Mouse (Mus musculus): ENCODE data around the gene Ice2.

Ice2 gene

GRCm38 (mm10) chr9:69458982-69459381 is 61.3 kb downstream of the Ice2 start:
- DNase-seq (ENCODE audit: low read depth, low spot score): peak; percentile 40

- peak; percentile 59 for DNase-seq (ENCODE audit: low read depth, low spot score)
Measured at GRCm38 (mm10) chr9:69459876-69460275, 62.2 kb downstream of the Ice2 start.

DNA sequence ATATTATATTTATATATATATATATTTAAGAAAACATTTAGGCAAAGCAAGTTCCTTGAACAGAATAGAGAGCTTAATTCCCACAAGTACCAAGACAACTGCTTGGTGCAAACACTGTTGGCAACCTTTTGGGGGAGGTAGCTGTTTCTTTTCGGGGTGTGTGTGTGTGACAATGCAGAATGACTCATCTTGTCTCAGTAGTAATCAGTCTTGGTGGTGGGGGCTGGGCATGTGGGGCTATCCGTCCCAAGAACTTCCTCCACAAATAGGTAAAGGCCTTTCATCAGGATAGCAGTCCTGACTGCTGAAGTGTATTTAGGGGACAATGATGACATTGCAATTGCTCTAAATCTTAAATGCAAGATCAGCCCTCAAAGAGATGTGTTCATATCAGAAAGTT is 65.3 kb downstream of the Ice2 start:
- DNase-seq (ENCODE audit: low read depth, low spot score): no peak

DNA sequence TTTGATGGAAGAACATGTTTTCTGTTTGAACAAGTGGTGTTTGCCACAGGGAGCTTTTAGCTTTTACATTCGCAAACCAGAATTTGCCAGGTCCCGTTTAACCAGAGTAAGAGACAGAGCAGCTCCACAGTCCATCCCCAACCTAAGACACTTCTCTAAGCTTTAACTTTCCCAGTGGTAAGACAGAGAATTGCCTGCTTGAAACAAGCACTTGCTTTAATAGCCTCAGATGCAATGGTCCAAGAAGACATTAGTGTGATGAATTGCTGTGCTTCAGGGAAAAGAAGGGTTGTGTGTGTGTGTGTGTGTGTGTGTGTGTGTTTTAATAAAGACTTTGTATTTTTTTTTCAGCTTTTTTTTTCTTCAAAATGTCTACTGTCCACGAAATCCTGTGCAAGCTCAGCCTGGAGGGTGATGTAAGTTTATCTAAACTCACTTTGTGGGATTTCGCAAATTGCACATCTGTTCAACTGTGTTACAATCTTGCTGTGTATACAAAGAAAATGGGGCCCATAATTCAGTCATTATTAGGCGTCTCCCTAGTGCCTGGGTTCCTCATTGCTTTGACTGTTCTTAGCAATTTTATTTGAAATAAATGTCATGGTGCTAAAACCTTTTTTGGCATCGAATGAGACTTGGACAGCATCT is 66.5 kb downstream of the Ice2 start:
- no peak for DNase-seq (ENCODE audit: low read depth, low spot score)

DNA sequence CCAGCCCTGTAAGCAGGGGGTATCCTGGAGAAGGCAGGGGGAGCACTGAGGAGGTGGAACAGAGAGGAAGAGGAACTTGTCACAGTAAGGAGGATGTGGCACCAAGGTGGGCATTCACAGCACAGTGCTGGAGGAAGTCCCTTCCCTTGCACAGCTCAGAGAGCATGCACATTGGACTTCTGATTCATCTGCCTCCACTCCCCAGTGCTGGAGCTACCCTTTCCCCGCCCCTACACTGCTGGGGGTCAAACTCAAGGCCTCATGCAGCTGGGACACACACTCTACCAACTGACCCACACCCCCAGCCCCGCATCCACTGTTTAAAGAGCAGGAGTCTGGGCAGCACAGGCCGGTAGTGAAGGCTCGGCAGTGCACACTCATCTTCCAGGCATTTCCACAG is 68.4 kb downstream of the Ice2 start:
- no peak for DNase-seq (ENCODE audit: low read depth, low spot score)

DNA sequence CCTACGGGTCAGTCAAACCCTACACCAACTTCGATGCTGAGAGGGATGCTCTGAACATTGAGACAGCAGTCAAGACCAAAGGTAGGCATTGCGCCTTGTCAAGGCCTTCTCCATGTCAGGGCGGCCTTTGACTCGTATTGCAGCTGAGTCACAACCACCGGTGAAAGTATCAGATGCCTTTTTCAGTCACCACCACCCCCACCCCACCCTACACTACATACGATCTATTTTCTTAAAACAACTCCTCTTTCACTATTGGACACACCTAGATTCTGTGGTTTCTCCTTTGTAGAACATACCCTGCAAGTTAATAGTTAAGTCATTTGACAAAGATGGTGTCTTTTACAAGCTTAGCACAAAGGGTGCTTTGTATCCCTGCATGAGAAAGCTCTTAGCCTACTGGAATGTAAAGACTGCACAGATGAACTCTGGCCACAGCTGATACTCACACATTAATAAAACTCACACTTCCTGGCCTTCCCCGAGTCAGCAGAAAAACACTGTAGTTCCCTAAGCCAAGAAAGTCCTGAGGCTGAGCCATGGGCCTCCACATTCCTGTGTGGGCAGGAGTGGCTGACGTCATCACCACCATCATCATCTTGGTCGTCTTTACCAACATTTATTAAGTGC is 69.7 kb downstream of the Ice2 start:
- DNase-seq (ENCODE audit: low read depth, low spot score): peak; percentile 56

DNA sequence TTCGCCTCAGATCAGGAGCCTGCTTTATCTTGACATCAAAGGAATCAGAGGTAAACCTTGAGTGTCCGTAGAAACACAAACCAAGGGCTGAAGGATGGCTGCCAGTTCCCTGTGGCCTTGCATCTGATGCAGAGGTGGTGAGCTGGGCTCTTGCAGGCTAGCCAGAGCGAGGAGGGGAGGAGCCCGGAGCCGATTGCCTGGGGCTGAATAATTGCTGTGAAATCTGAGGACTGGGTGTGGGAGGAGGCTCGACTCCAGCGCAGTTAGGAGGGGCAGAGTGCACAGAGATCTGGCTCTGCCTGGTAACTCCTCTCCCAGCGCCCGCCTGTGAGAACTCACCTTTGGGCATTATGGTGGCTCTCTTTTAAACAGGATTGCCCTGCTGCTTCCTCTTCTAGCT is 71.3 kb downstream of the Ice2 start:
- DNase-seq (ENCODE audit: low read depth, low spot score): peak; percentile 75

DNA sequence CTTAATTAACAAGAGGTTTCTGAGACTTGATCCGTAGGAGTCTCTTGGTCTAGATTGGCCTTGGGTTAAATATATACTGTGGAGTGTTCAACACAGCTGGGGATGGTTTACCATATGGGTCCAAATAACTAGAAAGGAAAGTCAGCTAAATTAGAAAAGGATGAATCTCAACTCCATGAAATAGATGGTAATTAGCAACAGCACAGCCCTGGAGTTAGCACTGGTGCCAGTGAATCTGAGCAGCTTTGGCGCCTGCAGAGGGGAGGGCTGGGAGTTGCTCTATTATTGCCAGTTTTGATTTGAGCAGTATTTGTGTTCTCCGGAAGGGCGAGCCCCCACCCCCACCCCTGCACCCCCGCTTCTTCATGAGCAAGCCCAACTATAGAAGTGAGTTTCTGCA is 72.7 kb downstream of the Ice2 start:
- DNase-seq (ENCODE audit: low read depth, low spot score): no peak

- DNase-seq (ENCODE audit: low read depth, low spot score): peak; percentile 71
Measured at GRCm38 (mm10) chr9:69470921-69471320, 73.2 kb downstream of the Ice2 start.

DNA sequence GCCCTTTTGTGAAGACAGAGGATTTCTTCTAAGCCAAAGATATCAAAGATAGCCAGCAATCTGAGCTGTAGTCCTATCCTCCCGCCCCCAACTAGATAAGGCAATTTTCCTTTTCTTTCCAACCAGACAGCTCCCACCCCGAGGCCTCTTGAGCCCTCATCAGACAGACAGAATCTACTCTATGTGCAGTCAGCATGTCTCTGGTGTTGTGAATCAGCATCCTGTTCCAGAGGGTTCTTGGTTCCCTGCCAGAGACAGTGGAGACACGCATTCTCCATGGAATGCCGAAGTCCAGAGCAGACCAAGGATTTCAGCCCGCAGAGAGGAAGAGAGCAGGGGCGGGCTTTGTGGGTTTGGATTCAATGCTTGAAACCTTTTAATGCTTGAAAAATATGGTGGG is 75.0 kb downstream of the Ice2 start:
- DNase-seq (ENCODE audit: low read depth, low spot score): no peak

- DNase-seq (ENCODE audit: low read depth, low spot score): no peak
Measured at GRCm38 (mm10) chr9:69475873-69476272, 78.2 kb downstream of the Ice2 start.

- no peak for DNase-seq (ENCODE audit: low read depth, low spot score)
Measured at GRCm38 (mm10) chr9:69477195-69477823, 79.6 kb downstream of the Ice2 start.

DNA sequence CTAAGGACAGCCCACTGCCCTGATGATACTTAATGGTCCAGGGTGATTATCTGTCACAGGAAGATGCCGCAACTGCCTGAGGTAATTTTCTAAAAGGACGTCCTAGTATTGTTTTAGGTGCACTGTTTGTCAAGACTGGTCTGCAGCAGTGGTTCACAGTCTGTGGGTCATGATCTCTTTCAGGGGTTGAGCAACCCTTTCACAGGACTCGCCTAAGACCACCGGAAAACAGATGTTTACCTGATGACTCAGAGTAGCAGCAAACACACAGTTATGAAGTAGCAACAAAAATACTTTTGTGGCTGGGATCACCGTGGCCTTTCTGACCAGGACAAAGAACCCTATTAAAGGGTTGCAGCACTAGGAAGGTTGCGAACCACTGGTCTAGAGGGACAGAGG is 80.1 kb downstream of the Ice2 start:
- no peak for DNase-seq (ENCODE audit: low read depth, low spot score)

GRCm38 (mm10) chr9:69480344-69480743 is 82.6 kb downstream of the Ice2 start:
- peak; percentile 77 for DNase-seq (ENCODE audit: low read depth, low spot score)

All from R1 (cell line).